Mouse (Mus musculus) ES-Bruce4 (cell line): ENCODE measurements around the gene H2-DMb1. TPM values are rescaled to one million over a fixed set of nuclear protein-coding genes. Genes with fewer than 3 reads are reported as not detected.
A peak's percentile ranks its signal among the peaks of the same experiment; 100 is the strongest.

Experiments used
- H3K27ac ChIP-seq: 2 replicates; pipeline ENCODE4 v1.5.1; 2012; ENCODE audit warnings: low read length, inconsistent platforms; ENCODE audit not compliant: insufficient read depth
- H3K27me3 ChIP-seq: 2 replicates; pipeline ENCODE4 v1.6.1; 2012; ENCODE audit warnings: mild to moderate bottlenecking, low read length, inconsistent platforms; ENCODE audit not compliant: control insufficient read depth, poor library complexity, insufficient read depth, severe bottlenecking
- H3K36me3 ChIP-seq: 2 replicates; pipeline ENCODE4 v1.6.1; 2012; ENCODE audit warnings: inconsistent platforms, mild to moderate bottlenecking, low read length, moderate library complexity; ENCODE audit not compliant: control insufficient read depth, poor library complexity, insufficient read depth, severe bottlenecking
- H3K4me1 ChIP-seq: one replicate; pipeline ENCODE4 v1.8.1; 2011; ENCODE audit warnings: low read length; ENCODE audit not compliant: control insufficient read depth, insufficient read depth
- H3K4me3 ChIP-seq: 2 replicates; pipeline ENCODE4 v1.5.1; 2011; ENCODE audit warnings: low read depth, mild to moderate bottlenecking, low read length
- H3K9ac ChIP-seq: 2 replicates; pipeline ENCODE4 v1.6.1; 2012; ENCODE audit warnings: low read depth, mild to moderate bottlenecking, inconsistent platforms; ENCODE audit not compliant: poor library complexity, severe bottlenecking
- H3K9me3 ChIP-seq: replicated peaks from 2 replicates; pipeline ENCODE4 v1.6.1; 2012; ENCODE audit warnings: mild to moderate bottlenecking, low read length, inconsistent platforms; ENCODE audit not compliant: control insufficient read depth, poor library complexity, insufficient read depth, severe bottlenecking
- CTCF ChIP-seq: IDR thresholded peaks from one replicate; pipeline ENCODE4 v1.8.1; 2011; ENCODE audit warnings: low read depth, low read length
- EP300 ChIP-seq: IDR thresholded peaks from 2 replicates; pipeline ENCODE4 v1.6.1; 2011; ENCODE audit warnings: low read depth, low read length; ENCODE audit not compliant: insufficient read depth
- POLR2A ChIP-seq: IDR thresholded peaks from one replicate; pipeline ENCODE4 v1.8.1; 2011; ENCODE audit warnings: low read length; ENCODE audit not compliant: insufficient read depth
- polyA plus RNA-seq: library from polyadenylated mRNA; stranded (reverse); fragments of >200 nt; gene quantifications from 2 replicates; pipeline ENCODE4 v1.2.4, GENCODE M21; 2011; ENCODE audit warnings: low read depth; ENCODE audit not compliant: missing spikeins, insufficient read depth, insufficient read length

The H2-DMb1 gene
- polyA plus RNA-seq, 1 experiment = 1.1 TPM

- Histone ChIP-seq H3K9ac (no peak overlapping the region), H3K4me3 (no peak overlapping the region), H3K27me3 (no peaks in the 10 kb centered on the region), H3K27ac (no peak overlapping the region), H3K4me1 (peaks cover 2% of the 10 kb centered on the region), H3K9me3 (no peaks in the 10 kb centered on the region), H3K36me3 (no peaks in the 10 kb centered on the region)
- TF ChIP-seq CTCF = peak; percentile 3
- TF ChIP-seq POLR2A = no peak
- no peak for TF ChIP-seq EP300
Measured at GRCm38 (mm10) chr17:34128264-34128937, 24.5 kb upstream of the H2-DMb1 start.

- TF ChIP-seq CTCF (no peak), POLR2A (no peak), EP300 (no peak)
- H3K9ac ChIP-seq = no peak overlapping the region
- H3K36me3 ChIP-seq = no peaks in the 10 kb centered on the region
- peaks cover 2% of the 10 kb centered on the region for H3K4me1 ChIP-seq
- no peak overlapping the region for H3K4me3 ChIP-seq
- no peaks in the 10 kb centered on the region for H3K27me3 ChIP-seq
- no peak overlapping the region for H3K27ac ChIP-seq
- H3K9me3 ChIP-seq = no peaks in the 10 kb centered on the region
Measured at GRCm38 (mm10) chr17:34128944-34129791, 23.7 kb upstream of the H2-DMb1 start.

- H3K9me3 ChIP-seq = no peaks in the 10 kb centered on the region
- no peak for TF ChIP-seq POLR2A
- no peak for TF ChIP-seq EP300
- TF ChIP-seq CTCF = no peak
- no peak overlapping the region for H3K4me3 ChIP-seq
- no peak overlapping the region for H3K9ac ChIP-seq
- no peaks in the 10 kb centered on the region for H3K36me3 ChIP-seq
- H3K27me3 ChIP-seq = no peaks in the 10 kb centered on the region
- H3K4me1 ChIP-seq = peaks cover 2% of the 10 kb centered on the region
- H3K27ac ChIP-seq = no peak overlapping the region
Measured at GRCm38 (mm10) chr17:34130073-34130947, 22.6 kb upstream of the H2-DMb1 start.

DNA sequence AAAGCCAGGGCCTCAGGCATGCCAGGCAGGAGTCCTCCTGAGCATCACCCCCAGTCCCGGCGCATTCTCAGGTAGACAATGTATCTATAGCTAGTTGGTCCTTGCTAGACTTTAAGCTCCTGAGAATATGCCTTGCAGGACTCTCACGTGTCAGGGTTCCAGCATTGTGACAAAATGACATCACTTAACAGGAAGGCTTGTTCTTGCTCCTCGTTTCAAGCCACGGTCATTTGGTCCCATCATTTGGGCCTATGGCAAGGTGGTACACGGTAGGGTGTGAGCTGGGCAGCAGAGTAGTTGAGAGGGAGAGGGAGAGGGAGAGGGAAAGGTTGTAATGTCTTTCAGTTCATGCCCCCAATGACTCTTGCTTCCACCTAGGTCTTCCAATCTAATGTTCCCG lies 21.0 kb upstream of the H2-DMb1 start:
- Histone ChIP-seq H3K36me3 (no peaks in the 10 kb centered on the region), H3K4me1 (no peaks in the 10 kb centered on the region), H3K4me3 (no peak overlapping the region), H3K9me3 (no peaks in the 10 kb centered on the region), H3K9ac (no peak overlapping the region), H3K27me3 (no peaks in the 10 kb centered on the region), H3K27ac (no peak overlapping the region)
- no peak for TF ChIP-seq EP300

GRCm38 (mm10) chr17:34133289-34133688 lies 19.6 kb upstream of the H2-DMb1 start:
- Histone ChIP-seq H3K4me3 (no peak overlapping the region), H3K27me3 (no peaks in the 10 kb centered on the region), H3K27ac (no peak overlapping the region), H3K36me3 (no peaks in the 10 kb centered on the region), H3K9ac (no peak overlapping the region), H3K9me3 (no peaks in the 10 kb centered on the region), H3K4me1 (no peaks in the 10 kb centered on the region)
- TF ChIP-seq CTCF (no peak), EP300 (no peak)

- Histone ChIP-seq H3K4me3 (no peak overlapping the region), H3K27me3 (no peaks in the 10 kb centered on the region), H3K4me1 (no peaks in the 10 kb centered on the region), H3K9ac (no peak overlapping the region), H3K9me3 (no peaks in the 10 kb centered on the region), H3K27ac (no peak overlapping the region), H3K36me3 (no peaks in the 10 kb centered on the region)
- TF ChIP-seq POLR2A (no peak), EP300 (no peak), CTCF (no peak)
Measured at GRCm38 (mm10) chr17:34134451-34134850, 18.4 kb upstream of the H2-DMb1 start.
